Mouse (Mus musculus) forebrain, embryonic 16.5 days (tissue): ENCODE measurements at regions not wholly inside any gene's neighbourhood (a gene's known extent, or its start where the extent isn't known, plus 50 kb on each side); places are given as distances from the start of the nearest gene placed in this dataset.
"Not testable (repeated sequence)": the region's sequence is repeated elsewhere in the genome, so short reads cannot be mapped to it uniquely, and the experiment has no call there.

ENCODE experiments used
- ATAC-seq: fragments of 200-750 bp; cut with Nextera tagmentation; 2 replicates; pipeline ENCODE4 v1.8.0; 2017; ENCODE audit warnings: mild to moderate bottlenecking, moderate library complexity
- H3K27ac ChIP-seq: fragments of 300-500 bp; sonication (generic); 2 replicates; pipeline ENCODE4 v1.5.1; 2014; ENCODE audit warnings: low read length, control low read depth
- H3K27me3 ChIP-seq: fragments of 300-500 bp; sonication (generic); replicated peaks from 2 replicates; pipeline ENCODE4 v1.6.1; 2014; ENCODE audit warnings: low read length; ENCODE audit not compliant: control insufficient read depth, insufficient read depth
- H3K36me3 ChIP-seq: fragments of 300-500 bp; sonication (generic); 2 replicates; pipeline ENCODE4 v1.6.1; 2014; ENCODE audit not compliant: control insufficient read depth, insufficient read depth
- H3K4me1 ChIP-seq: fragments of 300-500 bp; sonication (generic); replicated peaks from 2 replicates; pipeline ENCODE4 v1.6.1; 2014; ENCODE audit warnings: low read length; ENCODE audit not compliant: control insufficient read depth, insufficient read depth
- H3K4me2 ChIP-seq: fragments of 300-500 bp; sonication (generic); 2 replicates; pipeline ENCODE4 v1.6.1; 2014; ENCODE audit warnings: mild to moderate bottlenecking, low read length, control low read depth
- H3K4me3 ChIP-seq: fragments of 300-500 bp; sonication (generic); replicated peaks from 2 replicates; pipeline ENCODE4 v1.5.1; 2014; ENCODE audit warnings: mild to moderate bottlenecking, low read length, control low read depth
- H3K9ac ChIP-seq: fragments of 300-500 bp; sonication (generic); replicated peaks from 2 replicates; pipeline ENCODE4 v1.6.1; 2014; ENCODE audit warnings: low read depth, low read length, control low read depth
- H3K9me3 ChIP-seq: fragments of 300-500 bp; sonication (generic); 2 replicates; pipeline ENCODE4 v1.6.1; 2016; ENCODE audit warnings: low read length; ENCODE audit not compliant: control insufficient read depth
- WGBS: fragments of 180-500 bp; shearing (Covaris S2); extraction: QIAGEN DNeasy Blood & Tissue Kit; methylation state at CpG from one replicate; pipeline ENCODE4 v1.1.7; 2014; 5-methylcytosine and 5-hydroxymethylcytosine counted together

DNA sequence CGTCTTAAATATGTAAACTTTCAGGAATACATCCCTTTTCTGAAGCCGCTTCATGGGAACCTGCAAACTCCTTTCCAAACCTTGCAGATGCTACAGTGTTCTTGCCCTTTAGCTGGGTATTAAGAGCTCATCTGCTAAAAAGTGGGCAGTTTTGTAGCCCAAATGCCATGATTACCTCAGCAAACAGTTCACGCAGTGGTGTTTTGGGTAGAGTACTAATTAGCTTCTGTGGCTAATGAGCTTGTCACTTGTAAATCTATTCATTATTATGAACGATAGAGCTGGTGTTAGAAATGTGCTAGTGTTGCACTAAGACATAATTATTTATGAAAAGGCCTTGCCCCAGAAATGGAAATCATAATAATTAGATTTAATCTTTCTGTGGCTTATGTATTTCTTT, 506.1 kb upstream of the Ccng1 start:
- Histone ChIP-seq H3K36me3 (no peaks in the 10 kb centered on the region), H3K27ac (no peak overlapping the region), H3K9me3 (no peaks in the 10 kb centered on the region), H3K4me1 (peaks cover 8% of the 10 kb centered on the region; the same call in 1 of the 2 replicates), H3K9ac (no peak overlapping the region), H3K4me2 (no peak overlapping the region), H3K27me3 (no peaks in the 10 kb centered on the region), H3K4me3 (no peak overlapping the region)
- WGBS, result 38% methylated on average over 4 of the region's 4 CpGs
- peak; percentile 50; the same call in 1 of the 2 replicates for ATAC-seq

DNA sequence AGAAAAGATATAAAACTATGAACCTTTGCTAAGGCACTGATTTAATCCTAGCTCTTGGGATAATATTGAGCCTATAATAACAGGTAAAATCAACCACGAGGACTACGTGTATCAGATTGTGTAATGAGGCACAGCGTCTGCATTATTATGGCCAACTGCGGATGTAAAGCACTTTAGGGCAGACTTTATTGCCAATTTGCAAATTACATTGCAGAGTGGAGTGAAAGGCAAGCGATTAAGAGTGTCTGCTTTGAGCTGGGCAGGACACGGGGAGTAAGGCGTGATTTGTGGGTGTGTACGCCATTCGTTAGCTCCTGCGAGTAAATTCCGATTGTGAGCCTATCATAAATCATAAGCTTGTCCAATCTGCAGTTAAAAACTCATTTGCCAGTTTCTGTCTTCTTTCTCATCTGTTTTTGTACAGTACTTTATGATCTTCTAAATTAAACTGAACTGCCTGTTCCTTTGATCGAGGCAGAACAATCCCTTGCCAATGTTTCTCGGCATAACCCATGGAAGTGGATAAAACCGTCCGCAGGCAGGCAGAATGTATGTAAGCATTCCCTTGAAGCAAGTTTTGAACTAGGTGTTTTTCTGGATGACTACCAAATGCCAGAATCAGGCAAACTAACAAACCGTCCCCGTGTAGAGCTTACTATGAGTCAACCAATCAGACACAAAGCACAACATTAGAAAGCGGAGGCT, 505.0 kb upstream of the Ccng1 start:
- H3K9ac ChIP-seq, result no peak overlapping the region
- H3K4me1 ChIP-seq, result peaks cover 8% of the 10 kb centered on the region; the same call in 1 of the 2 replicates
- H3K9me3 ChIP-seq, result no peaks in the 10 kb centered on the region
- peak overlapping the region; percentile 12 for H3K4me3 ChIP-seq
- H3K36me3 ChIP-seq, result no peaks in the 10 kb centered on the region
- peak overlapping the region; percentile 45 for H3K4me2 ChIP-seq
- no peak for ATAC-seq
- H3K27ac ChIP-seq, result no peak overlapping the region
- no peaks in the 10 kb centered on the region for H3K27me3 ChIP-seq
- 38% methylated on average over 18 of the region's 18 CpGs for WGBS

DNA sequence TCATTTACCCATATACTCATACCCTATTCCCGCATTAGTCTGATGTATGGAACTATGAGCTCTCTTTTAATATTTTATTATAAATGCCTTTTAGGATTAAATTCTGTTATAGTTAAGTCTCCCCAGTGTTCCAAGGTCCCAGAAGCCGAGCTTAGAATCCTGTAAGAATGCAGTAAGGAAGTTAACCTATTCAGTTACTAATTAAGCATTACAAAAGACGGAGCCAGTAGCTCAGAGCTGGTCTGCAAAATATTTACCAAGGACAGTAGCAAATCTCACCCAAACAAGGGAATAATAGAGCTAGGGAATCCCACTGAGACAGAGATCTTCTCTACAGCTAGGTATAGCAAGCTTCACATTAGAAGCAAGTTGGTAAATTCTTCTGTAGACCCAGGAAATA, 459.4 kb upstream of the Ccng1 start:
- ATAC-seq, H3K4me3 ChIP-seq, H3K27me3 ChIP-seq, H3K9ac ChIP-seq, H3K4me2 ChIP-seq, H3K27ac ChIP-seq, H3K4me1 ChIP-seq, H3K9me3 ChIP-seq, H3K36me3 ChIP-seq: not testable (repeated sequence)
- WGBS, result 29% methylated on average over 3 of the region's 3 CpGs

DNA sequence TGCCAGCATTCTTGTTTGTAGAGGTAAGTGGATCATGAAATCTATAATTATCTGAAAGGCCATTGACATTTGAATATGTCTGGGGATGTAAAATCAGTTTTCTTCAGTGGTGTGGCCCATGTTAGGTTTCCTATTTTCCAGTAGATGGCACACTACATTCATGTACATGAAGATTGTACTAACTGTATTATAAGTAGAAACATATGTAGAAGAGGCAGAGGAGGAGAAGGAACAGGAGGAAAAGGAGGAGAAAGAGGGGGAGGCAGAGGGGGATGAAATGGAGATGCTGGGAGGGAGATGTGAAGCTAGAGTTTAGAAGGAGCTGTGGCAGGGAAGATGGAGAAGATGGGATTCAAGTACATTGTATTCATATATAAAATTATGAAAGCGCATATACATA, 447.1 kb upstream of the Ccng1 start:
- ATAC-seq, result peak; percentile 76
- Histone ChIP-seq H3K4me1 (no peaks in the 10 kb centered on the region), H3K4me3 (no peak overlapping the region), H3K27ac (no peak overlapping the region), H3K4me2 (no peak overlapping the region), H3K27me3 (no peaks in the 10 kb centered on the region), H3K9ac (no peak overlapping the region), H3K36me3 (no peaks in the 10 kb centered on the region), H3K9me3 (no peaks in the 10 kb centered on the region)
- WGBS, result 97% methylated on average over 1 of the region's 1 CpGs

DNA sequence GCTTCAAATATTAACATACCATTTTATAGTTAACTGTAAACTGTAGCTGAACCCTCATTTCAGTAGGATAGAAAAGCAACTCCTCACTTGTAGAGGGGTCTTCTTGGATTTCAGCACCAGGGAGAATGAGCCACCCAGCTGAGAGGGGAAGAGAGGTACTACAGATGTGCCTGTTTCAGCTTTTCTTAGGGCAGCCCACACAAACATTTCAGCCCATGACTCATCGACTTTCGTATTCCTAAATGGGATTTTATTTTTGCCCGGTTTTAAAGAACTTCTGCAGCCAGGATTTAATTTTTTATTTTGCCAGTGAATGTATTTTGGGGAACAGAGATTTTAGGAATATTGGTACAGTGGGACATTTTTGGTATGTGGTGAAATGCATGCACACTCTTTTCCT, 438.9 kb upstream of the Ccng1 start:
- ATAC-seq, result no peak
- WGBS, result 87% methylated on average over 3 of the region's 3 CpGs
- no peaks in the 10 kb centered on the region for H3K9me3 ChIP-seq

DNA sequence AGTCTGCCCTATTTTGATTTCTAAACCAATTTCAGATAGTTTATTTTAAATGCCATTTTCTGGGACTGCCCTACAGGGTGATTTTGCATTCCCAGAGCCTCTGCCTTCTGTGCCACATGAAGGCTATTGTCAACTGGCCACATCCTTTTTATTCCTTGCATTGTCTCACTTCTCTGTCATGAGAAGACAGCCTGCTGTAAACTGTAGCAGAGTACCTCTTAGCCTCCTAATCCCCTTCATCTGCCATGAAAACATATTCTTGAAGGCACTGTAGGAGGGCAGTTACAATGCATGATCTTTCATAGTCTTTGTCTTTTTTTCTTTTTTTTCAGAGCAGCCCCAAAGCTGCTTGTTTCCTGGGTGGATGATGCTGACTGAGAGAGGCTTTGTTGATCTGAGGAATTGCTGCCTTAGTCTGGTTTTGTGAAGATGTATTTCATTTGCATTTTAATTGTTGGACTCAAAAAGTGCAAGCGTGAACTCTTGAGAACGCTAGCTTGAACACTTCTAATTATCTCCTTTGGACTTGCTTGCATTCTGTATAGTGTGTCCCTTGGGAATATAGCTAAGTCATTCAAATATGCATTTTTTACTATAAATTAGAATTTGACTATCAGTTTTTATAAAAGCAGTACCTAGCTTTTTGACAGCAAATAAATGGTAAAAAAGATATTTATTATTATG, 405.5 kb upstream of the Ccng1 start:
- Histone ChIP-seq H3K4me3 (no peak overlapping the region), H3K9me3 (no peaks in the 10 kb centered on the region), H3K4me2 (no peak overlapping the region), H3K9ac (no peak overlapping the region), H3K27ac (peak overlapping the region; percentile 26), H3K36me3 (no peaks in the 10 kb centered on the region), H3K4me1 (peaks cover 8% of the 10 kb centered on the region; the same call in 1 of the 2 replicates), H3K27me3 (no peaks in the 10 kb centered on the region)
- 5% methylated on average over 2 of the region's 2 CpGs for WGBS
- peak; percentile 47 for ATAC-seq

More for the DNA sequence above, 438.9 kb upstream of the Ccng1 start:
- no peak overlapping the region for H3K27ac ChIP-seq
- no peak overlapping the region for H3K9ac ChIP-seq
- H3K36me3 ChIP-seq, result no peaks in the 10 kb centered on the region
- H3K4me2 ChIP-seq, result no peak overlapping the region
- H3K4me1 ChIP-seq, result no peaks in the 10 kb centered on the region
- H3K4me3 ChIP-seq, result no peak overlapping the region
- H3K27me3 ChIP-seq, result no peaks in the 10 kb centered on the region

DNA sequence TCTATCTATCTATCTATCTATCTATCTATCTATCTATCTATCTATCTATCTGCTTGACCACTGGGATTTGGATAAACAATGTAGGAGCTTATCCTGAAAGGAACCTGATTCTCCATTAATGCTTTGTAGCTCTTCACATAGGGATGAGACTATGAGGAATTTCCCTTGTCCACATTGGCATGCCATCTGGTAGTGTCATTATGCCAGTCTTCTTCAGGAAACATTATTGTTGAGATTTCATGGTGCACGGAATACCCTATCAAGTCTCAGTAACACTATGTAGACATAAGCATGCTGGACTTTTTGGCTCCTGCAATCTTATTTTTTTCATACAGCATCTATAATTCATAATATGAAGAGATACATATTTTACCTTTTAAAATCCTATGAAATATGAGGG, 404.8 kb upstream of the Ccng1 start:
- 50% methylated on average over 1 of the region's 1 CpGs for WGBS
- Histone ChIP-seq H3K9ac (no peak overlapping the region), H3K27me3 (no peaks in the 10 kb centered on the region), H3K36me3 (no peaks in the 10 kb centered on the region), H3K27ac (no peak overlapping the region; the same call in 1 of the 2 replicates), H3K4me1 (peaks cover 8% of the 10 kb centered on the region; the same call in 1 of the 2 replicates), H3K4me2 (no peak overlapping the region), H3K9me3 (no peaks in the 10 kb centered on the region), H3K4me3 (no peak overlapping the region)
- ATAC-seq, result peak; percentile 44

DNA sequence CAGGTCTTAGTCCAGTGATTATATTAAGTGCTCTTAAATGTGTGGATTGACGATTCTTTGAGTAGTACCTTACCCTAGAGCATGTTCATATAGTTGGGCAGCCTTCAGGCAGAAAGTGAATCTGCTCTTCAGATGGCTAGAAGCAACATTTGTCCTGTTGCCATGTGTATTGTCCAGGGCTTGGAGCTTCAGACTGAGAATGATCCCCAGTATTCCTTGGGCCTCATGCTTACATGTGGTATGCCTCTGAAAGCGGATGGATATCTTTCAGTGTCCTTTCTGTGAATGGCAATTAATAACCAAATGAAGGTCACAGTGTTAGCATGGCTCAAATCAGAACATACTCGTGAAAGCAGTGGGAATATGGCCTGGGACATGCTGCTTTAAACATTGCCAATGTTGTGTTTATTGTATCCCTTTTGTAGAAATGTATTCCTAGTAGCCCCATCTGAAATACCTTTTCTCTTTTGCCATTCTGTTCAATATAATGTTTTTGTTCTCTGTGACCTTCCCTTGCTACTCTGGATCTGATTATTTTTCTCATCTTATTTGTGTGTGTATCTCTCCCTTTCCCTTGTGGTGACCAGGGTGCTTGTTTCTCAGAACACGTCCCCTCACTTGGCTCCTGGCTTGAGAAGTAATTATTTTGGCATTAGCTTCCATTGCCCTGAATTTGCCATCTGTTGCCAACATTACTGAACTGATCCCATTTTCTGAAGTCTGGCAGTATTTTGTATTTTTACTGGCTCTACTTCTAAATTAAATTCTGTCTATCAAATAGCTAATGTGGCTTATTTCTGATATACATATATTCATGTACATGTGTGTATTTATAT, 403.9 kb upstream of the Ccng1 start:
- 55% methylated on average over 4 of the region's 4 CpGs for WGBS
- Histone ChIP-seq H3K36me3 (no peaks in the 10 kb centered on the region), H3K4me1 (peaks cover 8% of the 10 kb centered on the region; the same call in 1 of the 2 replicates), H3K9me3 (no peaks in the 10 kb centered on the region), H3K27me3 (no peaks in the 10 kb centered on the region), H3K4me2 (no peak overlapping the region), H3K4me3 (no peak overlapping the region), H3K27ac (no peak overlapping the region), H3K9ac (no peak overlapping the region)
- peak; percentile 84 for ATAC-seq

DNA sequence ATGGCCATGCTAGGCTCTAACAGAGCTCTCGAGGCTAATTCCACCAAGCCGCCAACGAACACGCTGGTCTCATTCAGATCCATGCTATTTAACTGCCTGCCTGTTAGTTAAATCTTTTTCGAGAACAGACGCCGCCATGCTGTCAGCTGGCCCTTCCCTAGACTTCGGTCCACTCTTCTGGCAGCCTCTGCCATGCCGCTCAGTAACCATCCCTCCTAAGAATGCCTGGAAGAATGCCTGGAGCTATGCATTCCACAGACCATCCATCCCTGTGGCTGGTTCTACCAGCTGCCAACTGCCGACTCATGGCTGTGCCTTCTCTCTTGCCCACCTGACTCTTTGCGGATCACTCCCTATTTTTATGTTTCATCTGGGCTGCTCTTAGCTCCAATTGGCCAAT, 402.2 kb upstream of the Ccng1 start:
- Histone ChIP-seq H3K4me3 (no peak overlapping the region), H3K9me3 (no peaks in the 10 kb centered on the region), H3K4me1 (peaks cover 8% of the 10 kb centered on the region; the same call in 1 of the 2 replicates), H3K9ac (no peak overlapping the region), H3K4me2 (no peak overlapping the region), H3K27me3 (no peaks in the 10 kb centered on the region), H3K27ac (no peak overlapping the region), H3K36me3 (no peaks in the 10 kb centered on the region)
- no peak for ATAC-seq
- WGBS, result 94% methylated on average over 11 of the region's 11 CpGs
